Mouse (Mus musculus) kidney, adult 11 months (tissue): ENCODE measurements at regions not wholly inside any gene's neighbourhood (a gene's known extent, or its start where the extent isn't known, plus 50 kb on each side); places are given as distances from the start of the nearest gene placed in this dataset.
A peak's percentile ranks its signal among the peaks of the same experiment; 100 is the strongest.

Source experiments
- DNase-seq: peaks from one replicate; pipeline ENCODE4 v3.0.0; 2022

GRCm38 (mm10) chr9:63896073-63896807 is 125.6 kb downstream of the Smad6 start:
- DNase-seq, result peak; percentile 94

GRCm38 (mm10) chr9:63892235-63892971 is 129.5 kb downstream of the Smad6 start:
- no peak for DNase-seq

- peak; percentile 79 for DNase-seq
Measured at GRCm38 (mm10) chr9:63890717-63891116, 131.1 kb downstream of the Smad6 start.

- DNase-seq, result no peak
Measured at GRCm38 (mm10) chr9:63889570-63889969, 131.8 kb upstream of the Smad3 start.

GRCm38 (mm10) chr9:63884971-63885370 is 127.2 kb upstream of the Smad3 start:
- DNase-seq, result no peak

GRCm38 (mm10) chr9:63883738-63884520 is 126.1 kb upstream of the Smad3 start:
- DNase-seq, result no peak

- DNase-seq, result no peak
Measured at GRCm38 (mm10) chr9:63881692-63882091, 123.9 kb upstream of the Smad3 start.

- DNase-seq, result no peak
Measured at GRCm38 (mm10) chr9:63881261-63881563, 123.4 kb upstream of the Smad3 start.

GRCm38 (mm10) chr9:63880487-63881260 is 122.9 kb upstream of the Smad3 start:
- DNase-seq, result no peak

- DNase-seq, result no peak
Measured at GRCm38 (mm10) chr9:63879710-63880428, 122.1 kb upstream of the Smad3 start.

GRCm38 (mm10) chr9:63877864-63878263 is 120.1 kb upstream of the Smad3 start:
- no peak for DNase-seq

- no peak for DNase-seq
Measured at GRCm38 (mm10) chr9:63876886-63877285, 119.1 kb upstream of the Smad3 start.

- DNase-seq, result no peak
Measured at GRCm38 (mm10) chr9:63876023-63876422, 118.2 kb upstream of the Smad3 start.

GRCm38 (mm10) chr9:63875193-63875592 is 117.4 kb upstream of the Smad3 start:
- no peak for DNase-seq

- DNase-seq, result no peak
Measured at GRCm38 (mm10) chr9:63864350-63864749, 106.6 kb upstream of the Smad3 start.

GRCm38 (mm10) chr9:63863328-63863727 is 105.5 kb upstream of the Smad3 start:
- DNase-seq, result no peak

GRCm38 (mm10) chr9:63862427-63862826 is 104.6 kb upstream of the Smad3 start:
- no peak for DNase-seq

GRCm38 (mm10) chr9:63861418-63861817 is 103.6 kb upstream of the Smad3 start:
- no peak for DNase-seq

- no peak for DNase-seq
Measured at GRCm38 (mm10) chr9:63860196-63860595, 102.4 kb upstream of the Smad3 start.

- peak; percentile 80 for DNase-seq
Measured at GRCm38 (mm10) chr9:63856065-63856736, 98.4 kb upstream of the Smad3 start.

GRCm38 (mm10) chr9:63851809-63852208 is 94.0 kb upstream of the Smad3 start:
- no peak for DNase-seq

GRCm38 (mm10) chr9:63850316-63850693 is 92.5 kb upstream of the Smad3 start:
- DNase-seq, result no peak
